In genomic region chr4:9028475-9028874, GRCm38 (mm10) we compare ENCODE assay signal across 8 mouse cellular contexts.
DNase-seq lines count a peak whose midpoint lies in the region; ATAC-seq and TF ChIP-seq lines count a peak whose summit lies in the region.

No protein-coding gene starts in this region.

- no peaks in the 10 kb centered on the region for H3K9me3 ChIP-seq in lung, embryonic 14.5 days (ENCODE audit: low read depth, low read length)
- no peaks in the 10 kb centered on the region for H3K9me3 ChIP-seq in forebrain, postnatal 0 days (ENCODE audit: low read length)
- no peaks in the 10 kb centered on the region for H3K9me3 ChIP-seq in intestine, embryonic 14.5 days (ENCODE audit: control insufficient read depth, low read length)
- no peaks in the 10 kb centered on the region for H3K9me3 ChIP-seq in liver, embryonic 16.5 days (replicated peaks; ENCODE audit: control insufficient read depth, low read length)

- H3K4me3 ChIP-seq in lung, embryonic 14.5 days (ENCODE audit: low read depth, low read length), result peak overlapping the region; percentile 38
- H3K4me3 ChIP-seq in forebrain, postnatal 0 days (ENCODE audit: low read depth, low read length), result peak overlapping the region; percentile 43
- H3K4me3 ChIP-seq in intestine, embryonic 14.5 days (ENCODE audit: low read depth, low read length), result peak overlapping the region; percentile 44
- H3K4me3 ChIP-seq in liver, embryonic 16.5 days (ENCODE audit: low read depth, low read length), result peak overlapping the region; percentile 44

- H3K27ac ChIP-seq in lung, embryonic 14.5 days (ENCODE audit: low read depth), result no peak overlapping the region
- peak overlapping the region; percentile 24; the same call in 1 of the 2 replicates for H3K27ac ChIP-seq in forebrain, postnatal 0 days (ENCODE audit: low read depth, low read length)
- H3K27ac ChIP-seq in intestine, embryonic 14.5 days (ENCODE audit: low read depth), result peak overlapping the region; percentile 8; the same call in 1 of the 2 replicates
- no peak overlapping the region for H3K27ac ChIP-seq in liver, embryonic 16.5 days (ENCODE audit: low read length)

- no peaks in the 10 kb centered on the region for H3K27me3 ChIP-seq in lung, embryonic 14.5 days (ENCODE audit: insufficient read depth, low read length)
- peaks cover 3% of the 10 kb centered on the region for H3K27me3 ChIP-seq in forebrain, postnatal 0 days (ENCODE audit: insufficient read depth, low read length)
- H3K27me3 ChIP-seq in intestine, embryonic 14.5 days (replicated peaks; ENCODE audit: control insufficient read depth, insufficient read depth, low read length), result no peaks in the 10 kb centered on the region
- H3K27me3 ChIP-seq in liver, embryonic 16.5 days (ENCODE audit: control insufficient read depth, insufficient read depth, low read depth, low read length), result no peaks in the 10 kb centered on the region

- H3K4me1 ChIP-seq in lung, embryonic 14.5 days (ENCODE audit: insufficient read depth), result no peaks in the 10 kb centered on the region
- peaks cover 13% of the 10 kb centered on the region for H3K4me1 ChIP-seq in forebrain, postnatal 0 days (ENCODE audit: insufficient read depth)
- peaks cover 6% of the 10 kb centered on the region; the same call in 1 of the 2 replicates for H3K4me1 ChIP-seq in intestine, embryonic 14.5 days (replicated peaks; ENCODE audit: control insufficient read depth, insufficient read depth, low read length)
- H3K4me1 ChIP-seq in liver, embryonic 16.5 days (ENCODE audit: control insufficient read depth, low read depth, low read length), result peaks cover 3% of the 10 kb centered on the region; the same call in 1 of the 2 replicates

- DNase-seq in lung, embryonic 14.5 days, result peak; percentile 75
- DNase-seq in lung, postnatal 4 days, result no peak
- peak; percentile 56 for DNase-seq in cerebellum, adult 11-12 months
- peak; percentile 74 for DNase-seq in forebrain, postnatal 0 days
- peak; percentile 73 for DNase-seq in intestine, embryonic 14.5 days (ENCODE audit: low spot score)
- peak; percentile 85 for DNase-seq in retina, embryonic 14.5 days (ENCODE audit: low spot score)
- no peak for DNase-seq in gastrocnemius, postnatal 36 days

- under 1% methylated on average over 12 of the region's 12 CpGs for WGBS in lung, embryonic 14.5 days
- 0% methylated on average over 12 of the region's 12 CpGs for WGBS in forebrain, postnatal 0 days
- WGBS in intestine, embryonic 14.5 days, result under 1% methylated on average over 12 of the region's 12 CpGs
- under 1% methylated on average over 12 of the region's 12 CpGs for WGBS in liver, embryonic 16.5 days (ENCODE audit: insufficient replicate concordance)

- no peak for ATAC-seq in lung, embryonic 14.5 days (ENCODE audit: insufficient read depth)
- ATAC-seq in forebrain, postnatal 0 days, result peak; percentile 9; the same call in 1 of the 2 replicates
- ATAC-seq in intestine, embryonic 14.5 days (replicated peaks; ENCODE audit: low FRiP score, low TSS enrichment, low read depth), result no peak
- no peak for ATAC-seq in liver, embryonic 16.5 days (ENCODE audit: low read depth)

- TF ChIP-seq CTCF in lung, embryonic 14.5 days (IDR thresholded peaks at IDR 0.05; ENCODE audit: low read depth), result no peak
- TF ChIP-seq CTCF in forebrain, postnatal 0 days (IDR thresholded peaks at IDR 0.05; ENCODE audit: low read depth), result no peak

- no peaks in the 10 kb centered on the region for H3K36me3 ChIP-seq in lung, embryonic 14.5 days (ENCODE audit: insufficient read depth)
- H3K36me3 ChIP-seq in forebrain, postnatal 0 days (ENCODE audit: insufficient read depth), result no peaks in the 10 kb centered on the region
- H3K36me3 ChIP-seq in intestine, embryonic 14.5 days (ENCODE audit: control insufficient read depth, insufficient read depth, low read length), result no peaks in the 10 kb centered on the region
- H3K36me3 ChIP-seq in liver, embryonic 16.5 days (ENCODE audit: control insufficient read depth, insufficient read depth), result no peaks in the 10 kb centered on the region

- intact Hi-C loops in gastrocnemius, postnatal 36 days (cut with DNase I), result loop anchor here (5.0 kb wide), 4 partner anchors 69 to 361 kb away; no protein-coding TSS in a partner anchor

- peak overlapping the region; percentile 90 for H3K4me2 ChIP-seq in lung, embryonic 14.5 days
- H3K4me2 ChIP-seq in forebrain, postnatal 0 days (ENCODE audit: low read depth), result peak overlapping the region; percentile 89
- peak overlapping the region; percentile 78 for H3K4me2 ChIP-seq in intestine, embryonic 14.5 days (ENCODE audit: low read length)
- H3K4me2 ChIP-seq in liver, embryonic 16.5 days (ENCODE audit: low read depth, low read length), result peak overlapping the region; percentile 68

- peak overlapping the region; percentile 43; the same call in 1 of the 2 replicates for H3K9ac ChIP-seq in lung, embryonic 14.5 days
- H3K9ac ChIP-seq in forebrain, postnatal 0 days, result peak overlapping the region; percentile 47
- H3K9ac ChIP-seq in intestine, embryonic 14.5 days (ENCODE audit: low read length), result peak overlapping the region; percentile 44
- no peak overlapping the region; the same call in 1 of the 2 replicates for H3K9ac ChIP-seq in liver, embryonic 16.5 days (ENCODE audit: low read depth, low read length)

Comparison
In these comparisons a context has a peak if more than half of its experiments do, and no peak if none do; other contexts are left out.
1. DNase-seq: peak in lung, embryonic 14.5 days (single experiment), cerebellum, adult 11-12 months (single experiment), forebrain, postnatal 0 days (single experiment), intestine, embryonic 14.5 days (single experiment) and retina, embryonic 14.5 days (single experiment); none in lung, postnatal 4 days (0 of 2) and gastrocnemius, postnatal 36 days (0 of 2).
2. H3K27ac ChIP-seq: peak in forebrain, postnatal 0 days (single experiment) and intestine, embryonic 14.5 days (single experiment); none in lung, embryonic 14.5 days (single experiment) and liver, embryonic 16.5 days (single experiment).
3. Peak in every context shown above with its lines, with median percentiles within 50 percentile points of each other: H3K4me2 ChIP-seq and H3K4me3 ChIP-seq.